ENCODE assay signal across 27 mouse cellular contexts in genomic region chr8:111846746-111847145, GRCm38 (mm10).
"Had no signal": no experiment of that assay in that cellular context is flagged by ENCODE, and none has a peak within 500 bp of the region (broad histone marks: within the 10 kb centered on the region; RNA-seq: fewer than 3 reads in every experiment).

No protein-coding gene starts in this region.

- H3K9ac ChIP-seq: limb, embryonic 12.5 days; limb, embryonic 13.5 days; limb, embryonic 15.5 days; liver, embryonic 12.5 days; liver, embryonic 13.5 days; liver, embryonic 14.5 days; liver, embryonic 15.5 days; liver, postnatal 0 days; lung, embryonic 14.5 days; lung, embryonic 15.5 days; midbrain, embryonic 12.5 days; midbrain, embryonic 13.5 days; midbrain, embryonic 15.5 days had no signal

- H3K9me3 ChIP-seq: limb, embryonic 10.5 days; limb, embryonic 12.5 days; limb, embryonic 13.5 days; limb, embryonic 15.5 days; liver, embryonic 12.5 days; liver, embryonic 13.5 days; liver, embryonic 15.5 days; lung, embryonic 15.5 days; megakaryocyte, embryonic 14.5 days; midbrain, embryonic 10.5 days; midbrain, embryonic 12.5 days; midbrain, embryonic 13.5 days; midbrain, embryonic 15.5 days had no signal

- H3K27ac ChIP-seq: limb, embryonic 10.5 days; limb, embryonic 12.5 days; limb, embryonic 13.5 days; limb, embryonic 15.5 days; liver, embryonic 12.5 days; liver, embryonic 13.5 days; liver, embryonic 14.5 days; liver, embryonic 15.5 days; lung, embryonic 15.5 days; macrophage; midbrain, embryonic 10.5 days; midbrain, embryonic 12.5 days; midbrain, embryonic 13.5 days; midbrain, embryonic 15.5 days had no signal

- H3K27me3 ChIP-seq: limb, embryonic 12.5 days; limb, embryonic 13.5 days; limb, embryonic 15.5 days; liver, embryonic 12.5 days; liver, embryonic 13.5 days; liver, embryonic 15.5 days; lung, embryonic 15.5 days; megakaryocyte, embryonic 14.5 days; midbrain, embryonic 12.5 days; midbrain, embryonic 13.5 days; midbrain, embryonic 15.5 days had no signal

- H3K4me1 ChIP-seq: limb, embryonic 13.5 days; lung, embryonic 15.5 days; midbrain, embryonic 10.5 days; midbrain, embryonic 12.5 days had no signal

- H3K4me3 ChIP-seq: limb, embryonic 10.5 days; limb, embryonic 12.5 days; limb, embryonic 13.5 days; limb, embryonic 15.5 days; liver, embryonic 12.5 days; liver, embryonic 13.5 days; liver, embryonic 15.5 days; lung, embryonic 15.5 days; megakaryocyte, embryonic 14.5 days; midbrain, embryonic 10.5 days; midbrain, embryonic 12.5 days; midbrain, embryonic 13.5 days; midbrain, embryonic 15.5 days; myocyte had no signal

- DNase-seq: left cerebral cortex, postnatal 4 days; liver; liver, embryonic 13.5 days; liver, postnatal 0 days; lung, adult 18-20 months; lung, adult 2 months; lung, embryonic 14.5 days; lung, postnatal 10 days; lung, postnatal 14 days; lung, postnatal 36 days; lung, postnatal 4 days; midbrain, embryonic 14.5 days had no signal
